Mouse (Mus musculus) stomach, postnatal 0 days (tissue): ENCODE measurements around the gene Asz1. TPM values are rescaled to one million over a fixed set of nuclear protein-coding genes. Genes with fewer than 3 reads are reported as not detected.

Experiments
- ATAC-seq: fragments of 200-750 bp; cut with Nextera tagmentation; 2 replicates; pipeline ENCODE4 v1.8.0; 2017; ENCODE audit not compliant: low FRiP score, low TSS enrichment
- DNase-seq: peaks from one replicate; pipeline ENCODE4 v3.0.0-alpha.2; 2016; ENCODE audit warnings: low spot score
- H3K27ac ChIP-seq: fragments of 300-500 bp; sonication (generic); replicated peaks from 2 replicates; pipeline ENCODE4 v1.5.1; 2014; ENCODE audit warnings: mild to moderate bottlenecking, control low read depth
- H3K27me3 ChIP-seq: fragments of 300-500 bp; sonication (generic); 2 replicates; pipeline ENCODE4 v1.6.1; 2014; ENCODE audit warnings: low read length; ENCODE audit not compliant: control insufficient read depth, insufficient read depth
- H3K36me3 ChIP-seq: fragments of 300-500 bp; sonication (generic); 2 replicates; pipeline ENCODE4 v1.6.1; 2014; ENCODE audit warnings: low read length, mixed read lengths; ENCODE audit not compliant: control insufficient read depth, insufficient read depth
- H3K4me1 ChIP-seq: fragments of 300-500 bp; sonication (generic); replicated peaks from 2 replicates; pipeline ENCODE4 v1.6.1; 2014; ENCODE audit warnings: antibody characterized with exemption; ENCODE audit not compliant: control insufficient read depth, insufficient read depth
- H3K4me2 ChIP-seq: fragments of 300-500 bp; sonication (generic); replicated peaks from 2 replicates; pipeline ENCODE4 v1.6.1; 2014; ENCODE audit warnings: low read depth, mild to moderate bottlenecking, control low read depth, moderate library complexity
- H3K4me3 ChIP-seq: fragments of 300-500 bp; sonication (generic); 2 replicates; pipeline ENCODE4 v1.5.1; 2014; ENCODE audit warnings: low read depth, low read length, control low read depth
- H3K9ac ChIP-seq: fragments of 300-500 bp; sonication (generic); 2 replicates; pipeline ENCODE4 v1.6.1; 2014; ENCODE audit warnings: mild to moderate bottlenecking, low read length, control low read depth, mixed read lengths
- H3K9me3 ChIP-seq: fragments of 300-500 bp; sonication (generic); 2 replicates; pipeline ENCODE4 v1.6.1; 2016; ENCODE audit warnings: low read length; ENCODE audit not compliant: control insufficient read depth
- CTCF ChIP-seq: IDR thresholded peaks from 2 replicates; pipeline ENCODE4 v1.5.1; 2016; ENCODE audit warnings: antibody characterized with exemption, low read depth, mild to moderate bottlenecking, moderate library complexity
- EP300 ChIP-seq: optimal IDR thresholded peaks from 2 replicates; pipeline ENCODE3; 2016; ENCODE audit warnings: antibody characterized with exemption
- WGBS: fragments of 180-500 bp; shearing (Covaris S2); extraction: QIAGEN DNeasy Blood & Tissue Kit; methylation state at CpG from one replicate; pipeline ENCODE4 v1.1.7; 2014; 5-methylcytosine and 5-hydroxymethylcytosine counted together
- polyA plus RNA-seq: library from polyadenylated mRNA; unstranded; fragments of >200 nt; fragmentation: Nextera tagmentation; extraction: Ambion mirVana; gene quantifications from 2 replicates; pipeline ENCODE4 v1.2.1, GENCODE M21; 2015

The Asz1 gene
- polyA plus RNA-seq, 1 experiment from 2014 or later: not detected

GRCm38 (mm10) chr6:18051702-18052101, 57.2 kb downstream of the Asz1 start:
- H3K36me3 ChIP-seq: no peaks in the 10 kb centered on the region
- no peaks in the 10 kb centered on the region for H3K4me1 ChIP-seq
- H3K4me2 ChIP-seq: no peak overlapping the region
- no peaks in the 10 kb centered on the region for H3K27me3 ChIP-seq
- no peaks in the 10 kb centered on the region for H3K9me3 ChIP-seq
- H3K9ac ChIP-seq: no peak overlapping the region
- TF ChIP-seq EP300 (no peak), CTCF (no peak)
- ATAC-seq: no peak
- H3K4me3 ChIP-seq: no peak overlapping the region
- H3K27ac ChIP-seq: no peak overlapping the region
- WGBS: 72% methylated on average over 5 of the region's 5 CpGs
- DNase-seq: no peak

GRCm38 (mm10) chr6:18044299-18044698, 64.6 kb downstream of the Asz1 start:
- H3K4me1 ChIP-seq: no peaks in the 10 kb centered on the region
- 81% methylated on average over 4 of the region's 4 CpGs for WGBS
- no peak overlapping the region for H3K9ac ChIP-seq
- H3K27me3 ChIP-seq: no peaks in the 10 kb centered on the region
- no peak for ATAC-seq
- H3K9me3 ChIP-seq: no peaks in the 10 kb centered on the region
- H3K36me3 ChIP-seq: no peaks in the 10 kb centered on the region
- TF ChIP-seq EP300 (no peak), CTCF (no peak)
- H3K4me2 ChIP-seq: no peak overlapping the region
- no peak overlapping the region for H3K4me3 ChIP-seq
- no peak overlapping the region for H3K27ac ChIP-seq
- no peak for DNase-seq

- H3K9me3 ChIP-seq: no peaks in the 10 kb centered on the region
- H3K4me2 ChIP-seq: no peak overlapping the region
- no peak overlapping the region for H3K27ac ChIP-seq
- no peak for TF ChIP-seq EP300
- no peak for TF ChIP-seq CTCF
- WGBS: 78% methylated on average over 5 of the region's 5 CpGs
- no peak overlapping the region for H3K4me3 ChIP-seq
- no peaks in the 10 kb centered on the region for H3K4me1 ChIP-seq
- no peak overlapping the region for H3K9ac ChIP-seq
- H3K27me3 ChIP-seq: no peaks in the 10 kb centered on the region
- no peaks in the 10 kb centered on the region for H3K36me3 ChIP-seq
- ATAC-seq (no peak), DNase-seq (no peak)
Measured at GRCm38 (mm10) chr6:18043172-18043571, 65.7 kb downstream of the Asz1 start.

GRCm38 (mm10) chr6:18032271-18032670, 76.6 kb downstream of the Asz1 start:
- TF ChIP-seq EP300: no peak
- no peak for TF ChIP-seq CTCF
- no peaks in the 10 kb centered on the region; the same call in 1 of the 2 replicates for H3K27me3 ChIP-seq
- peak overlapping the region; percentile 79 for H3K4me2 ChIP-seq
- peaks cover 3% of the 10 kb centered on the region; the same call in 1 of the 2 replicates for H3K4me1 ChIP-seq
- no peak for ATAC-seq
- no peak overlapping the region for H3K9ac ChIP-seq
- H3K9me3 ChIP-seq: no peaks in the 10 kb centered on the region
- DNase-seq: no peak
- peak overlapping the region; percentile 40 for H3K4me3 ChIP-seq
- WGBS: 31% methylated on average over 6 of the region's 6 CpGs
- no peaks in the 10 kb centered on the region for H3K36me3 ChIP-seq
- H3K27ac ChIP-seq: no peak overlapping the region

GRCm38 (mm10) chr6:18031509-18032010, 77.3 kb downstream of the Asz1 start:
- Histone ChIP-seq H3K36me3 (no peaks in the 10 kb centered on the region), H3K9ac (peak overlapping the region; percentile 38), H3K4me1 (peaks cover 3% of the 10 kb centered on the region; the same call in 1 of the 2 replicates), H3K4me3 (peak overlapping the region; percentile 40), H3K27me3 (no peaks in the 10 kb centered on the region; the same call in 1 of the 2 replicates), H3K4me2 (peak overlapping the region; percentile 79), H3K9me3 (no peaks in the 10 kb centered on the region), H3K27ac (no peak overlapping the region)
- DNase-seq (peak; percentile 36), ATAC-seq (peak; percentile 75; the same call in 1 of the 2 replicates)
- WGBS: 3% methylated on average over 29 of the region's 29 CpGs
- no peak for TF ChIP-seq CTCF
- no peak for TF ChIP-seq EP300

- no peak overlapping the region for H3K9ac ChIP-seq
Measured at GRCm38 (mm10) chr6:18030868-18031508, 77.9 kb downstream of the Asz1 start.

More at GRCm38 (mm10) chr6:18030868-18031508, 77.9 kb downstream of the Asz1 start:
- H3K27ac ChIP-seq: no peak overlapping the region
- H3K4me2 ChIP-seq: peak overlapping the region; percentile 79
- no peak; the same call in 1 of the 2 replicates for ATAC-seq
- TF ChIP-seq CTCF (no peak), EP300 (no peak)
- peaks cover 3% of the 10 kb centered on the region; the same call in 1 of the 2 replicates for H3K4me1 ChIP-seq
- 19% methylated on average over 12 of the region's 12 CpGs for whole genome bisulfite sequencing
- H3K9me3 ChIP-seq: no peaks in the 10 kb centered on the region
- H3K4me3 ChIP-seq: peak overlapping the region; percentile 40
- DNase-seq: no peak
- no peaks in the 10 kb centered on the region for H3K36me3 ChIP-seq
- H3K27me3 ChIP-seq: no peaks in the 10 kb centered on the region; the same call in 1 of the 2 replicates
